Mouse (Mus musculus): ENCODE data around the gene Hsf2bp.

Gene Hsf2bp

GRCm38 (mm10) chr17:31905201-31905790, 130.9 kb downstream of the Hsf2bp start:
- DNase-seq (ENCODE audit: low spot score) = no peak

- no peak for DNase-seq (ENCODE audit: low spot score)
Measured at GRCm38 (mm10) chr17:31904036-31904435, 132.1 kb downstream of the Hsf2bp start.

GRCm38 (mm10) chr17:31902630-31903198, 133.4 kb downstream of the Hsf2bp start:
- no peak for DNase-seq (ENCODE audit: low spot score)

- no peak for DNase-seq (ENCODE audit: low spot score)
Measured at GRCm38 (mm10) chr17:31901461-31902204, 134.5 kb downstream of the Hsf2bp start.

- DNase-seq (ENCODE audit: low spot score) = no peak
Measured at GRCm38 (mm10) chr17:31898941-31899340, 137.2 kb downstream of the Hsf2bp start.

- DNase-seq (ENCODE audit: low spot score) = no peak
Measured at GRCm38 (mm10) chr17:31897186-31897793, 138.9 kb downstream of the Hsf2bp start.

GRCm38 (mm10) chr17:31896751-31897150, 139.4 kb downstream of the Hsf2bp start:
- DNase-seq (ENCODE audit: low spot score) = no peak

GRCm38 (mm10) chr17:31896311-31896710, 139.8 kb downstream of the Hsf2bp start:
- no peak for DNase-seq (ENCODE audit: low spot score)
